Mouse (Mus musculus) midbrain, embryonic 11.5 days (tissue): Measurements from ENCODE around the gene Tti1. TPM values are rescaled to one million over a fixed set of nuclear protein-coding genes. Genes with fewer than 3 reads are reported as not detected.

Source experiments
- ATAC-seq: fragments of 200-750 bp; cut with Nextera tagmentation; 2 replicates; pipeline ENCODE4 v1.8.0; 2017; ENCODE audit warnings: moderate TSS enrichment, moderate library complexity; ENCODE audit not compliant: low FRiP score
- DNase-seq: peaks from one replicate; pipeline ENCODE4 v3.0.0; 2015; ENCODE audit warnings: low spot score; ENCODE audit errors: missing footprints
- H3K27ac ChIP-seq: fragments of 300-500 bp; sonication (generic); 2 replicates; pipeline ENCODE4 v1.5.1; 2014; ENCODE audit warnings: low read depth, low read length
- H3K27me3 ChIP-seq: fragments of 300-500 bp; sonication (generic); 2 replicates; pipeline ENCODE4 v1.6.1; 2014; ENCODE audit warnings: mild to moderate bottlenecking, low read length, moderate library complexity, mixed read lengths; ENCODE audit not compliant: control insufficient read depth, insufficient read depth
- H3K36me3 ChIP-seq: fragments of 300-500 bp; sonication (generic); 2 replicates; pipeline ENCODE4 v1.6.1; 2014; ENCODE audit warnings: mild to moderate bottlenecking, low read length, moderate library complexity, mixed read lengths; ENCODE audit not compliant: control insufficient read depth, insufficient read depth
- H3K4me1 ChIP-seq: fragments of 300-500 bp; sonication (generic); 2 replicates; pipeline ENCODE4 v1.6.1; 2014; ENCODE audit warnings: low read length; ENCODE audit not compliant: control insufficient read depth, insufficient read depth
- H3K4me2 ChIP-seq: fragments of 300-500 bp; sonication (generic); 2 replicates; pipeline ENCODE4 v1.6.1; 2014; ENCODE audit warnings: mild to moderate bottlenecking, moderate library complexity
- H3K4me3 ChIP-seq: fragments of 300-500 bp; sonication (generic); 2 replicates; pipeline ENCODE4 v1.5.1; 2014; ENCODE audit warnings: low read depth, low read length
- H3K9ac ChIP-seq: fragments of 300-500 bp; sonication (generic); 2 replicates; pipeline ENCODE4 v1.6.1; 2014; ENCODE audit warnings: low read length
- H3K9me3 ChIP-seq: fragments of 300-500 bp; sonication (generic); 2 replicates; pipeline ENCODE4 v1.6.1; 2016; ENCODE audit warnings: low read length; ENCODE audit not compliant: control insufficient read depth
- WGBS: fragments of 180-500 bp; shearing (Covaris S2); extraction: QIAGEN DNeasy Blood & Tissue Kit; methylation state at CpG from one replicate; pipeline ENCODE4 v1.1.7; 2014; 5-methylcytosine and 5-hydroxymethylcytosine counted together
- polyA plus RNA-seq: library from polyadenylated mRNA; unstranded; fragments of >200 nt; fragmentation: Nextera tagmentation; extraction: Ambion mirVana; gene quantifications from 2 replicates; pipeline ENCODE4 v1.2.1, GENCODE M21; 2014

Gene Tti1
- polyA plus RNA-seq, 1 experiment from 2014 or later: 30.3 TPM

DNA sequence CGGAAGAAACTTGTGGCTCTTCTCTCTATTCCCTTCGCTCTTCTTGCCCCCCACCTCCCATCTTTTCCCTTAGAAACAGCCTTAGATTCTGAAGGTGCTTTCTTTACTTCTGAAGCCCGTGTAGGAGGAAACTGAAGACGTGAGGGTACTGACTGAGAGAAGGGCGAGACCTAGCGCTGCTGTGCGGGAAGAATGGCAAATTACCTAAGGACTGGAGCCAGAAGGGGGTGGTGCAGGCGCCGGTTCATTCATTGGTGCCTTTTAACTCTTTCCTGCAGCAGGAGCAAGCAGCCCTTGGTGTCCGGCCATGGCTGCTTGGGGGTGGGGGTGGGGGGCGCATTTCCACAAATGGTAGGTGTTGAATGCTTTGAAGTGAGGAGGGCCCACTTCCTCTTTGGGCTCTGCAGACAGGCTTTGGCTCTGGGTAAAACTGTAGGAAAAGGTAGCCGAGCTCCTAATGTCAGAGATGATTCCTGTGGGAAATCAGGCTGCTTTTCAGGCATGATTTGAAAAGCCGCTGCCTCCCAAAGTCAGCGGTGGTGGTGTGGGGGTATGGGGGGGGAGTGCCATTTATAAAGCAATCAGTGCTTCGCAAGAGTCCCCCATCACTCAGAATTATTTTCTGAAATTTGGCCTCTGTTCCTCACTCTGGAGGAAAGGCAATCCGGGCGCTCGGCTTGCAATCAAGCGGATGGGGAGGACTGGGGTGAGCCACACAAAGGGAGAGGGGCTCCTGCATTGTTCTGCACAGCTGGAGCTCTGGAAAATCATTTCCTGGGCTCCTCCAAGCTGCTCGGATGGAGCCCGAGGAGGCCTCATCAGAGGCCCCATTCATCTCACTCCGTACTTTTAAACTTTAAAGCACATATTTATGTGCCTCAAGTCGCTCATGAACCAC, 53.4 kb downstream of the Tti1 start:
- H3K36me3 ChIP-seq: no peaks in the 10 kb centered on the region
- H3K4me1 ChIP-seq: peaks cover 16% of the 10 kb centered on the region
- peak overlapping the region; percentile 40 for H3K9ac ChIP-seq
- H3K4me3 ChIP-seq: peak overlapping the region; percentile 9; the same call in 1 of the 2 replicates
- H3K27me3 ChIP-seq: no peaks in the 10 kb centered on the region
- peak overlapping the region; percentile 39 for H3K4me2 ChIP-seq
- H3K27ac ChIP-seq: peak overlapping the region; percentile 25
- DNase-seq (peak; percentile 90), ATAC-seq (peak; percentile 33; the same call in 1 of the 2 replicates)
- WGBS: 3% methylated on average over 23 of the region's 23 CpGs
- H3K9me3 ChIP-seq: no peaks in the 10 kb centered on the region

DNA sequence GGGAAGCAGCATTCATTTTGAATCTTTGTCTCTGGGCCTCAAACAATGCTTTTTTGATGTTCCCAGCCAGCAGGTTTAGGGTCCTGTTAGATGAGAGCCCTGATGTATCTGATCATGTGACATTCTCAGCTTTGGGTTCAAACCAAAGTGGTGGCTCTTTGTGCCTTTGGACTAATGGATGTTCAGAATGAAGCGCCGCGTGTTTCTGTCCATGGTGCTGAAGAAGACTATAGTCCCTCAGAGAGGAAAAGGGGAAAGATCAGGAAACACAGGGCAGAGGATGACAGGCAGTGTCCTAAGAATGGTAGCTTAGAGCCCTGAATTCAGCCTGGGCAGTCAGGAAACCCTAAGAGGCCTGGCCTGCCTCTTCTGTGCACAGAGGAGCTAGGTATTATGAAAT, 57.6 kb downstream of the Tti1 start:
- H3K27ac ChIP-seq: no peak overlapping the region
- no peaks in the 10 kb centered on the region for H3K9me3 ChIP-seq
- H3K27me3 ChIP-seq: no peaks in the 10 kb centered on the region
- WGBS: 1% methylated on average over 3 of the region's 3 CpGs
- no peak for ATAC-seq
- no peak overlapping the region for H3K4me2 ChIP-seq
- peak; percentile 93 for DNase-seq
- no peaks in the 10 kb centered on the region for H3K36me3 ChIP-seq
- H3K4me1 ChIP-seq: peaks cover 15% of the 10 kb centered on the region
- no peak overlapping the region for H3K4me3 ChIP-seq
- H3K9ac ChIP-seq: no peak overlapping the region

DNA sequence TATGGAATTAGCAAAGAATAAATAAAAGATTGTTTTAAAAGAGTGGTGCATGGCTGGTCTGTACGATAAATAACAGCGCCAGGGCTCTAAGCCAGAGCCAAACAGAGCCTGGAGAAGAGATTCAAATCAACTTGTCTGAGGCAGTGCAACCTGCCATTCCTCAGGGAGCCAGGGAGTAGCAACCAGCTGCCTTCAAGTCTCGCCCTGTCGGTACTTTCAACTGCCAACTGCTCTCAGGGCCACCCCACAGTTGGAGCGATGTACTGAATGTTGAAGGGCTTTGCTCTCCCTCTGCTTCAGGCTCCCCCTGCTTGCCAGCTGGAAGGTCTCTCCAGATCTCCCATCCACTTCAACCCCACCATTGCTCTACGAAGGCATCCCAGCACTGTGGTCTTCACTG, 58.1 kb downstream of the Tti1 start:
- no peak for ATAC-seq
- H3K9me3 ChIP-seq: no peaks in the 10 kb centered on the region
- no peaks in the 10 kb centered on the region for H3K36me3 ChIP-seq
- 57% methylated on average over 6 of the region's 6 CpGs for WGBS
- no peak overlapping the region for H3K4me2 ChIP-seq
- H3K4me1 ChIP-seq: peaks cover 9% of the 10 kb centered on the region
- no peak overlapping the region for H3K4me3 ChIP-seq
- no peak overlapping the region for H3K27ac ChIP-seq
- no peak for DNase-seq
- no peak overlapping the region for H3K9ac ChIP-seq
- no peaks in the 10 kb centered on the region for H3K27me3 ChIP-seq

DNA sequence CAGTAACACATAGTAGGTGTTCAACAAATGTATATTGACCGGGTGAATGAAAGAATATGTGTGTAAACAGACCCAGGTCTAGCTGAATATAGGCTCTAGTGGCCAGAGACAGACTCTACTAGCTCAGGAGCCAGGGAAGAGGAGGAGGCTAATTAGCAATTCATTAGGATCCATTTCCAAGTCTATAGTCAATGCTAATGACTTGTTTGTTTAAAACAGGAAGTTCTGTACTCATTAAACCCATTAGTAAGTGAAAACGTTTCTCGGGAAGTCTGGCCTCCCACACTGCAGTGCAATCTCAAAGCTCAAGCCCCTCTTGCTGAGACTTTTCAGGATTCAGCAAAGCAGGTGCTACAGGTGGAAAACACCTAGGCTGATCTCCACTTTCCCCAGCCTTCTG, 60.4 kb downstream of the Tti1 start:
- H3K4me1 ChIP-seq: no peaks in the 10 kb centered on the region
- H3K4me3 ChIP-seq: no peak overlapping the region
- 37% methylated on average over 3 of the region's 3 CpGs for WGBS
- ATAC-seq (no peak), DNase-seq (no peak)
- H3K4me2 ChIP-seq: no peak overlapping the region
- no peaks in the 10 kb centered on the region for H3K36me3 ChIP-seq
- no peaks in the 10 kb centered on the region for H3K9me3 ChIP-seq
- no peaks in the 10 kb centered on the region for H3K27me3 ChIP-seq
- no peak overlapping the region for H3K27ac ChIP-seq
- H3K9ac ChIP-seq: no peak overlapping the region

DNA sequence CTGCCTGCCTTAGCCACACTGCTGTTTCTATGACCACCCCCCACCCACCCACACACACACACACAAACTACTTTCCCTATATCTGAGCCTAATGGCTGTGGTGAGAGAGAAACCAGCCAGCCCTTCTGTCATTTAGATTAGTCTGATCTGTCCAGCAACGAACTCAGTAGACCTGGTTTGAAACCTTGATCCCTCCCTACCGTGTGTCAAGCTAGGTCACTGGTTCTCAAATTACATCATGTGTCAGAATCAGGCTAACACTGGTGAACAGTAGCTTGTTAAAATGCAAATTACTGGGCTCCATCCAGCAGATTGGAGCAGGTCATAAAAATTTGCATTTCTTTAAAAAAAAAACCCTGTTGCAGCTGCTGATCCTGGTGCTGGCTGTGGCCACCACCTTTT, 70.5 kb downstream of the Tti1 start:
- DNase-seq (peak; percentile 78), ATAC-seq (peak; percentile 33; the same call in 1 of the 2 replicates)
- WGBS: 14% methylated on average over 2 of the region's 2 CpGs
- Histone ChIP-seq H3K36me3 (no peaks in the 10 kb centered on the region), H3K27me3 (no peaks in the 10 kb centered on the region), H3K27ac (peak overlapping the region; percentile 5; the same call in 1 of the 2 replicates), H3K9me3 (no peaks in the 10 kb centered on the region), H3K9ac (no peak overlapping the region), H3K4me1 (0 out of 2 replicates have a peak, but pooled peaks cover 2% of the 10 kb centered on the region), H3K4me3 (no peak overlapping the region), H3K4me2 (no peak overlapping the region)

DNA sequence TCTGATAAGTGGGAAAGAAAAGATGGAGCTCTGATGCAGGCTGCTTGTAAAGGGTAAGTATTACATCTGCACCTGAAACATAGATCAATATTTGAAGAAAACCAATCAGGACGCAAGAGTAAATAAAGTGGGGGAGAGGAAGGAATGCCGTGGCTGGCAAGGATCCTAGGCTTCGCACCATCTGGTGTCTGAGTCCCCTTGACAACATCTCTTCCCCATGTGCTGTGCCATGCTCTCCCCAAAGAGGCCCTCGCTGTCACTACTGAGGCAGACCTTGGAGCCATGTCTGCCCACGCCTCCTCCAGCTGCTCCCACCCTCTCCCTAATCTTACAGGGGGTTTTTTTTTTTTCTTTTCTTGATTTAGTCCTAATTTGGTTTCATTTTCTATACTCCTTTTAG, 74.3 kb downstream of the Tti1 start:
- DNase-seq (no peak), ATAC-seq (no peak)
- Histone ChIP-seq H3K9me3 (no peaks in the 10 kb centered on the region), H3K4me1 (0 out of 2 replicates have a peak, but pooled peaks cover 2% of the 10 kb centered on the region), H3K27me3 (no peaks in the 10 kb centered on the region), H3K27ac (no peak overlapping the region), H3K4me3 (no peak overlapping the region), H3K4me2 (no peak overlapping the region), H3K9ac (no peak overlapping the region), H3K36me3 (no peaks in the 10 kb centered on the region)
- WGBS: 83% methylated on average over 5 of the region's 5 CpGs

DNA sequence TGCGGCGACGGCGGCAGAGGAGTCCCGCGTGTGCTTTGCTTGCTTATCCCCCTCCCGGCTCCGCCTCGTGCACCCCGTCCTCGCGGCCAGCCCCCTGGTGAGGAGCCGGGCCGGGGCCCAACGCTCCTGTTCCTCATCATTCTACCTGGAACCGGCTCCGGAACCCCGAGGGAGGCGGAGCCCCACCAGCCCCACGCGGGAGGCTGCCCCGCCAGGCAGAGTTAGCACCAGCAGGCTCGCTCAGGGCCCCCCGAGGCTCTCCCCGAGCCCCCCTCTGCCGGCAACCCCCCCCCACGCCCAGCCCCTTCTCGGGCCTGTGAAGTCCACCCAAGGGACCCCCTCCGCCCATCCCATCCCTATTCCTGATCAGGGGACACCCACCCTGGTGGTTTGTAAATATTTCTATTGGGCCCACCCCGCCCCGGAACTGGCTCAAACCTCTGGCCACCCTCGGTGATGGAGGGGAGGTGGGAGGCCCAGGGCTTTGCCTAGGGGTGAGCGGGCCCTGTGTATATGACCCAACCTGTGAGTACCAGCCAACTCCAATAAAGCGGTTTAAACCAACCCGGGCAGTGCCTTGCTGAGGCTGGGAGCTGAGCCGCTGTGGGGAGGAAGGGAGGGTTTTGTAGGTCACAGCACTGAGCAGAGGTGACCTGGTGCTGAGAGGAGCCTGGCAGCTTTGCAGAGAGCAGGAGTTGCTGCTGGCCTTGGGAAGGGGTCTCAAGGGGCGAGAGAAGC, 83.9 kb downstream of the Tti1 start:
- Histone ChIP-seq H3K9ac (peak overlapping the region; percentile 79), H3K9me3 (no peaks in the 10 kb centered on the region), H3K4me1 (peaks cover 23% of the 10 kb centered on the region), H3K36me3 (no peaks in the 10 kb centered on the region), H3K4me3 (peak overlapping the region; percentile 48), H3K27ac (no peak overlapping the region), H3K4me2 (peak overlapping the region; percentile 74), H3K27me3 (peaks cover 14% of the 10 kb centered on the region)
- 11% methylated on average over 37 of the region's 37 CpGs for WGBS
- ATAC-seq (peak; percentile 58), DNase-seq (peak; percentile 88)

DNA sequence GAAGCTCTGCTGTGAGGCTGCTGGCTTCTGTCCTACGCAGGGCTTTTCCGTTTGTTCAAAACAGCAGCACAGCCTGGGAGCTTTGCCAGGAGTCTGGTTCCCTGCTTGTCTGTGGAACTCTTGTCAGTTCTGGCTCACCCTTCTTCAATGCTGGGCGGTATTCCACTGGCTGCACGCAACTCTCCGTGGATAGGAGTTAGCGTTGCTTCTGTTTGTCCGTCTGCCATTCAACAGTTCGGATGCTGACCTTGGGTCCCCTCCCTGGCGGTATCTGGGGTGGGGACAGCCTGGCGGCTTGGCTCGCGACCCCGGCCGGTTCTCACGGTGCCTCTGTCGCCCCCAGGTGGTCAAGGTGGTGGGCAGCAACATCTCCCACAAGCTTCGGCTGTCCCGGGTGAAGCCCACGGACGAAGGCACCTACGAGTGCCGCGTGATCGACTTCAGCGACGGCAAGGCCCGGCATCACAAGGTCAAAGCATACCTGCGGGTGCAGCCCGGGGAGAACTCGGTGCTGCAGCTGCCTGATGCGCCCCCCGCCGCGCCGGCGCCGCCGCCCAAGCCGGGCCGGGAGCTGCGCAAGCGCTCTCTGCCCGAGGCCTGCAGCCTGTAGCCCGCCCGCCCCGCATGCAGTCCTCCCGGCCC, 84.6 kb downstream of the Tti1 start:
- Histone ChIP-seq H3K27me3 (peaks cover 14% of the 10 kb centered on the region), H3K4me2 (peak overlapping the region; percentile 74), H3K27ac (no peak overlapping the region), H3K4me1 (peaks cover 23% of the 10 kb centered on the region), H3K36me3 (no peaks in the 10 kb centered on the region), H3K9ac (peak overlapping the region; percentile 79), H3K9me3 (no peaks in the 10 kb centered on the region), H3K4me3 (peak overlapping the region; percentile 48)
- ATAC-seq: peak; percentile 86
- WGBS: 1% methylated on average over 41 of the region's 47 CpGs
- peak; percentile 98 for DNase-seq
